Mouse (Mus musculus): ENCODE data around the gene Zbed5.

- TF ChIP-seq CTCF (IDR thresholded peaks at IDR 0.05; ENCODE audit: extremely low read depth, insufficient read length, insufficient replicate concordance, low read depth, low read length) = no peak
- peak; percentile 36; the same call in 1 of the 2 replicates for TF ChIP-seq POLR2A (IDR thresholded peaks at IDR 0.05; ENCODE audit: low read depth, low read length)
These were observed 12.9 kb downstream of the Zbed5 start, which contains the start of gene Nupr1l for GRCm38 (mm10) chr5:129908242-129908965.
